In genomic region chr4:124217206-124217605, GRCm38 (mm10) we compare ENCODE assay signal across 8 mouse cellular contexts.
DNase-seq lines count a peak whose midpoint lies in the region; ATAC-seq and TF ChIP-seq lines count a peak whose summit lies in the region.

No protein-coding gene starts in this region.

- no peak overlapping the region for H3K4me2 ChIP-seq in kidney, embryonic 14.5 days (replicated peaks; ENCODE audit: low read depth, low read length)
- no peak overlapping the region for H3K4me2 ChIP-seq in lung, postnatal 0 days (replicated peaks; ENCODE audit: low read depth, low read length)

- WGBS in kidney, embryonic 14.5 days, result 48% methylated on average over 10 of the region's 10 CpGs
- WGBS in lung, postnatal 0 days, result 24% methylated on average over 10 of the region's 10 CpGs
- whole genome bisulfite sequencing in thymus, adult 2 months, result 13% methylated on average over 10 of the region's 10 CpGs

- H3K9ac ChIP-seq in kidney, embryonic 14.5 days (ENCODE audit: low read depth, low read length), result no peak overlapping the region
- H3K9ac ChIP-seq in lung, postnatal 0 days (replicated peaks; ENCODE audit: low read depth), result no peak overlapping the region

- peaks cover 3% of the 10 kb centered on the region; the same call in 1 of the 2 replicates for H3K4me1 ChIP-seq in kidney, embryonic 14.5 days (ENCODE audit: control insufficient read depth, insufficient read depth, low read length)
- H3K4me1 ChIP-seq in lung, postnatal 0 days (ENCODE audit: insufficient read depth, low read depth, low read length), result no peaks in the 10 kb centered on the region; the same call in 1 of the 2 replicates
- H3K4me1 ChIP-seq in thymus, adult 2 months (replicated peaks; ENCODE audit: control insufficient read depth, insufficient read depth, low read length), result no peaks in the 10 kb centered on the region

- peak; percentile 27; the same call in 1 of the 2 replicates for TF ChIP-seq EP300 in lung, postnatal 0 days (IDR thresholded peaks at IDR 0.05)

- H3K27ac ChIP-seq in kidney, embryonic 14.5 days (ENCODE audit: low read depth, low read length), result no peak overlapping the region
- no peak overlapping the region for H3K27ac ChIP-seq in lung, postnatal 0 days (ENCODE audit: low read length)
- no peak overlapping the region for H3K27ac ChIP-seq in thymus, adult 2 months (ENCODE audit: control insufficient read depth, insufficient read depth, low read length)

- no peaks in the 10 kb centered on the region for H3K36me3 ChIP-seq in kidney, embryonic 14.5 days (ENCODE audit: control insufficient read depth, insufficient read depth, low read length)
- no peaks in the 10 kb centered on the region for H3K36me3 ChIP-seq in lung, postnatal 0 days (ENCODE audit: insufficient read depth, low read length)
- no peaks in the 10 kb centered on the region for H3K36me3 ChIP-seq in thymus, adult 2 months (ENCODE audit: control insufficient read depth, insufficient read depth, low read length)

- DNase-seq in kidney, adult 11 months, result peak; percentile 71
- DNase-seq in adrenal gland, adult 2 months, result peak; percentile 74
- DNase-seq in gastrocnemius, adult 18-20 months (ENCODE audit: low spot score), result peak; percentile 11
- peak; percentile 69 for DNase-seq in kidney, adult 18-20 months
- peak; percentile 80 for DNase-seq in lung, postnatal 0 days (ENCODE audit: low spot score)
- no peak for DNase-seq in yolk sac, embryonic 10.5 days (ENCODE audit: low spot score)
- no peak for DNase-seq in thymus, adult 2 months

- ATAC-seq in kidney, embryonic 14.5 days (ENCODE audit: low FRiP score, low TSS enrichment), result no peak
- ATAC-seq in lung, postnatal 0 days, result peak; percentile 54; the same call in 1 of the 2 replicates

- H3K4me3 ChIP-seq in kidney, embryonic 14.5 days (ENCODE audit: low read length), result no peak overlapping the region
- H3K4me3 ChIP-seq in lung, postnatal 0 days (ENCODE audit: low read depth, low read length), result no peak overlapping the region
- H3K4me3 ChIP-seq in thymus, adult 2 months (ENCODE audit: control insufficient read depth, insufficient read depth, low read length), result no peak overlapping the region

- no peak for TF ChIP-seq CTCF in lung, postnatal 0 days (IDR thresholded peaks at IDR 0.05)
- no peak for TF ChIP-seq CTCF in thymus, adult 2 months (IDR thresholded peaks at IDR 0.05; ENCODE audit: borderline replicate concordance, control insufficient read depth, extremely low read depth, insufficient read depth, low read length, poor library complexity)

- no peaks in the 10 kb centered on the region for H3K9me3 ChIP-seq in kidney, embryonic 14.5 days (ENCODE audit: control insufficient read depth, low read length)
- H3K9me3 ChIP-seq in lung, postnatal 0 days (ENCODE audit: low read length), result no peaks in the 10 kb centered on the region

- TF ChIP-seq POLR2A in thymus, adult 2 months (IDR thresholded peaks at IDR 0.05; ENCODE audit: control insufficient read depth, extremely low read depth, insufficient read depth, low read length, poor library complexity), result no peak

- peaks cover 5% of the 10 kb centered on the region; the same call in 1 of the 2 replicates for H3K27me3 ChIP-seq in kidney, embryonic 14.5 days (ENCODE audit: control insufficient read depth, insufficient read depth, low read length)
- H3K27me3 ChIP-seq in lung, postnatal 0 days (replicated peaks; ENCODE audit: insufficient read depth, low read length), result no peaks in the 10 kb centered on the region
- no peaks in the 10 kb centered on the region; the same call in 1 of the 2 replicates for H3K27me3 ChIP-seq in thymus, adult 2 months (ENCODE audit: control insufficient read depth, insufficient read depth, low read length)

Comparison
In these comparisons a context has a peak if more than half of its experiments do, and no peak if none do; other contexts are left out.
1. DNase-seq: peak in kidney, adult 11 months (single experiment), adrenal gland, adult 2 months (single experiment), gastrocnemius, adult 18-20 months (single experiment), kidney, adult 18-20 months (single experiment) and lung, postnatal 0 days (single experiment); none in yolk sac, embryonic 10.5 days (single experiment) and thymus, adult 2 months (single experiment).